Comparison of ENCODE assay signal across 10 mouse cellular contexts in the genomic region with DNA sequence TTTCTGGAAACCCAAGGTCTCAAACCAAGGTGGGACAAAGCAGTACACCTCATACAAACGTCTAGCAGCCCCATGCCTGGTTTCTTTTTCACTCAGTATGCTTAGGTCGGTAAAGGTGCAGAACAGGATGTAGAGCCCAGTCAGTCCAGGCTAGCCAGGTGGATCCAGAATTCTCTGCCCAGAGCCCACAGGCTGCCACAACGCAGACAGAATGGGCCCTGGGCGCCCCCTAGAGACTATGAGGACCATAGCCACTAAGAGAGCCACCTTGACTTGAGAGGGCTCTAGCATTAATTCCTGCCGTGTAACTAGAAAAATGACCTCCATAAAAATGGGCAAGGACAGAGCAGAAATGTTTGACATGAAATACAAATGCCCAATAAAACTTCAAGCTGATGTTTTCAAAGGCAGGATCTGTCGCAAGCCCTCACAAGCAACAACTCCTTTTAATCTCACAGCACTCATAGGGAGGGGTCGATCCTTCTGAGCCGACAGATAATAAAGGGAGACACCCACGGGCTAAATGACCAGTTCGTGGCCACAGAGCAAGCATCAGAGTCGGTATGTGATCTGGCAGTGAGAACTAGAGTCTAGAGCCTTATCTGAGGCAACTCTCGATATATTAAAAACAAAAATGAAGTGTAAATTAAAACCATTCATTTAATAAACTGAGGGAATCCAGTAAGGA. TPM values are rescaled to one million over a fixed set of nuclear protein-coding genes. Genes with fewer than 3 reads are reported as not detected.
DNase-seq lines count a peak whose midpoint lies in the region; ATAC-seq and TF ChIP-seq lines count a peak whose summit lies in the region.
"Had no signal": no experiment of that assay in that cellular context is flagged by ENCODE, and none has a peak within 500 bp of the region (broad histone marks: within the 10 kb centered on the region; RNA-seq: fewer than 3 reads in every experiment).

No protein-coding gene starts in this region.

- peak; percentile 83 for DNase-seq in 3T3-L1 (ENCODE audit: low read depth, low spot score)
- DNase-seq in Muller cell, postnatal 12 days (ENCODE audit: inconsistent ontology term): peak; percentile 68
- DNase-seq in cerebellum, adult 9-10 months: peak; percentile 78
- peak; percentile 50 to 66 for DNase-seq in frontal cortex, postnatal 36 days (ENCODE audit: low spot score in 2 of 2)
- peak; percentile 70 to 73 for DNase-seq in left cerebral cortex, postnatal 25 days (ENCODE audit: low spot score in 2 of 2)
- DNase-seq in urinary bladder, postnatal 25 days (ENCODE audit: low spot score): peak; percentile 63

- no peak overlapping the region for H3K9ac ChIP-seq in intestine, postnatal 0 days (ENCODE audit: low read depth, low read length)
- H3K9ac ChIP-seq: neural tube, embryonic 12.5 days had no signal

- peak; percentile 84 for TF ChIP-seq CTCF in intestine, postnatal 0 days (IDR thresholded peaks at IDR 0.05; ENCODE audit: low read depth)

- no peaks in the 10 kb centered on the region for H3K9me3 ChIP-seq in intestine, postnatal 0 days (ENCODE audit: control insufficient read depth)
- H3K9me3 ChIP-seq: neural tube, embryonic 12.5 days had no signal

- no peak overlapping the region for H3K4me3 ChIP-seq in intestine, postnatal 0 days (ENCODE audit: low read depth, low read length)
- H3K4me3 ChIP-seq: erythroblast, embryonic 14.5 days; neural tube, embryonic 12.5 days had no signal

- peaks cover 6% of the 10 kb centered on the region for H3K4me1 ChIP-seq in intestine, postnatal 0 days (replicated peaks; ENCODE audit: control insufficient read depth, insufficient read depth, low read length)

- no peaks in the 10 kb centered on the region for H3K36me3 ChIP-seq in intestine, postnatal 0 days (ENCODE audit: control insufficient read depth, insufficient read depth)
- H3K36me3 ChIP-seq: neural tube, embryonic 12.5 days had no signal

- no peaks in the 10 kb centered on the region for H3K27me3 ChIP-seq in intestine, postnatal 0 days (replicated peaks; ENCODE audit: control insufficient read depth, insufficient read depth, low read length)
- H3K27me3 ChIP-seq: neural tube, embryonic 12.5 days had no signal

- intact Hi-C loops in left cerebral cortex, postnatal 25 days (cut with DNase I): loop anchor here (2.0 to 10.0 kb wide), 4 partner anchors 63 to 269 kb away; a partner anchor contains a TSS

- ATAC-seq in intestine, postnatal 0 days: peak; percentile 52; the same call in 1 of the 2 replicates
- ATAC-seq in neutrophil, adult 5-6 weeks (ENCODE audit: extremely low read depth, insufficient number of reproducible peaks, low FRiP score, poor library complexity, severe bottlenecking): peak; percentile 74; the same call in 1 of the 2 replicates

- no peak overlapping the region for H3K4me2 ChIP-seq in intestine, postnatal 0 days (replicated peaks; ENCODE audit: low read depth)
- H3K4me2 ChIP-seq: neural tube, embryonic 12.5 days had no signal

- WGBS in intestine, postnatal 0 days: 20% methylated on average over 12 of the region's 12 CpGs

- no peak overlapping the region for H3K27ac ChIP-seq in intestine, postnatal 0 days (ENCODE audit: low read depth, low read length)
- H3K27ac ChIP-seq: neural tube, embryonic 12.5 days had no signal

RNA-seq across cellular contexts. Expression of a gene that starts 11.7 kb away (rescaled TPM):
- polyA plus RNA-seq in intestine, postnatal 0 days (2015; fragmentation: Nextera tagmentation; extraction: Ambion mirVana): 5.6 and 6.6 TPM in 2 replicates
- total RNA-seq in left cerebral cortex, postnatal 25 days (2021): 10 to 100 TPM in 1 of 2 experiments, 1 to 10 TPM in 1; 9.9 to 10.4 TPM
- total RNA-seq in neutrophil, adult 5-6 weeks (2017): 13.1 and 14.3 TPM in 2 replicates
